Mouse (Mus musculus) kidney, postnatal 4 days (tissue): Measurements from ENCODE around the gene Znrf1.

Source experiments
- DNase-seq, 2 experiments: peaks; one replicate each; pipeline ENCODE4 v3.0.0; 2021; ENCODE audit warnings: mixed read lengths in 2 of 2

The Znrf1 gene

GRCm38 (mm10) chr8:111641064-111641463, 105.2 kb downstream of the Znrf1 start:
- DNase-seq, result no peak

- peak; percentile 39 to 57 for DNase-seq
Observed at GRCm38 (mm10) chr8:111642496-111642895, 106.6 kb downstream of the Znrf1 start.

GRCm38 (mm10) chr8:111642939-111643263, 107.0 kb downstream of the Znrf1 start:
- DNase-seq, result no peak

- peak; percentile 92 to 96 for DNase-seq
Observed at GRCm38 (mm10) chr8:111643264-111644141, 107.6 kb downstream of the Znrf1 start, which contains the start of gene Zfp1. Gene Zfp1, plus strand, starts transcription at chr8:111643401.

- DNase-seq, result peak in 1 of 2 experiments; percentile 34
Observed at GRCm38 (mm10) chr8:111644286-111645051, 108.6 kb downstream of the Znrf1 start.

- DNase-seq, result no peak
Observed at GRCm38 (mm10) chr8:111645715-111646114, 109.8 kb downstream of the Znrf1 start.

GRCm38 (mm10) chr8:111648834-111649233, 112.9 kb downstream of the Znrf1 start:
- no peak for DNase-seq

GRCm38 (mm10) chr8:111650651-111651050, 114.8 kb downstream of the Znrf1 start:
- no peak for DNase-seq

GRCm38 (mm10) chr8:111653524-111653923, 117.6 kb downstream of the Znrf1 start:
- no peak for DNase-seq

- DNase-seq, result no peak
Observed at GRCm38 (mm10) chr8:111657312-111657854, 121.5 kb downstream of the Znrf1 start.

- peak in 1 of 2 experiments; percentile 22 for DNase-seq
Observed at GRCm38 (mm10) chr8:111658819-111659423, 123.0 kb downstream of the Znrf1 start.

GRCm38 (mm10) chr8:111662473-111662872, 126.6 kb downstream of the Znrf1 start:
- peak; percentile 90 for DNase-seq

GRCm38 (mm10) chr8:111666751-111667150, 130.9 kb downstream of the Znrf1 start:
- no peak for DNase-seq
